Mouse (Mus musculus) C2C12 (cell line): ENCODE results near the gene Abcc9. TPM values are rescaled to one million over a fixed set of nuclear protein-coding genes. Genes with fewer than 3 reads are reported as not detected.

Source experiments
- H3K27me3 ChIP-seq: one replicate; pipeline ENCODE4 v1.6.1; 2011; ENCODE audit not compliant: control insufficient read depth, insufficient read depth, insufficient read length
- H3K36me3 ChIP-seq: one replicate; pipeline ENCODE4 v1.6.1; 2011; ENCODE audit not compliant: control insufficient read depth, insufficient read depth
- H3K4me3 ChIP-seq: one replicate; pipeline ENCODE4 v1.5.1; 2011; ENCODE audit warnings: mild to moderate bottlenecking, control low read depth; ENCODE audit not compliant: poor library complexity, insufficient read depth, severe bottlenecking
- H3K79me2 ChIP-seq: one replicate; pipeline ENCODE4 v1.6.1; 2011; ENCODE audit not compliant: control insufficient read depth, insufficient read depth
- H3K79me3 ChIP-seq: one replicate; pipeline ENCODE4 v1.6.1; 2011; ENCODE audit warnings: low read depth, control low read depth
- H3ac ChIP-seq: one replicate; pipeline ENCODE3; 2011; ENCODE audit warnings: low read depth; ENCODE audit not compliant: control insufficient read depth, insufficient read length
- CEBPB ChIP-seq: IDR thresholded peaks from one replicate; pipeline ENCODE4 v1.6.1; 2011; ENCODE audit warnings: low read depth, mild to moderate bottlenecking, control low read depth, moderate library complexity
- CTCF ChIP-seq: IDR thresholded peaks from one replicate; pipeline ENCODE4 v1.5.1; 2011; ENCODE audit not compliant: control insufficient read depth, insufficient read depth, insufficient read length
- FOSL1 ChIP-seq: IDR thresholded peaks from one replicate; pipeline ENCODE4 v1.8.0; 2011; ENCODE audit warnings: mild to moderate bottlenecking, low read length; ENCODE audit not compliant: poor library complexity, insufficient read depth, severe bottlenecking
- MAX ChIP-seq: IDR thresholded peaks from one replicate; pipeline ENCODE4 v1.6.1; 2011; ENCODE audit warnings: mild to moderate bottlenecking, control low read depth
- MYOD1 ChIP-seq: IDR thresholded peaks from one replicate; pipeline ENCODE4 v1.6.1; 2011; ENCODE audit warnings: low read depth; ENCODE audit not compliant: control insufficient read depth, insufficient read length
- MYOG ChIP-seq: IDR thresholded peaks from one replicate; pipeline ENCODE4 v1.6.1; 2011; ENCODE audit not compliant: control insufficient read depth, insufficient read length; ENCODE audit errors: extremely low read depth
- USF1 ChIP-seq: IDR thresholded peaks from one replicate; pipeline ENCODE4 v1.6.1; 2011; ENCODE audit warnings: low read depth, mild to moderate bottlenecking, control low read depth, moderate library complexity
- long read RNA-seq, 2 experiments: library from polyadenylated mRNA; unstranded; transcript quantifications; one replicate each; pipeline ENCODE4 v2.0.0; 2019 to 2020
- polyA plus RNA-seq: library from polyadenylated mRNA; unstranded; fragments of >200 nt; fragmentation: generic; extraction: Trizol; gene quantifications from one replicate; pipeline ENCODE4 v1.2.1, GENCODE M21; 2012; ENCODE audit warnings: missing spikeins

Gene Abcc9
- polyA plus RNA-seq, result under 0.01 TPM
- long read RNA-seq, experiment 1, result 0 reads
- long read RNA-seq, experiment 2, result 0 reads

DNA sequence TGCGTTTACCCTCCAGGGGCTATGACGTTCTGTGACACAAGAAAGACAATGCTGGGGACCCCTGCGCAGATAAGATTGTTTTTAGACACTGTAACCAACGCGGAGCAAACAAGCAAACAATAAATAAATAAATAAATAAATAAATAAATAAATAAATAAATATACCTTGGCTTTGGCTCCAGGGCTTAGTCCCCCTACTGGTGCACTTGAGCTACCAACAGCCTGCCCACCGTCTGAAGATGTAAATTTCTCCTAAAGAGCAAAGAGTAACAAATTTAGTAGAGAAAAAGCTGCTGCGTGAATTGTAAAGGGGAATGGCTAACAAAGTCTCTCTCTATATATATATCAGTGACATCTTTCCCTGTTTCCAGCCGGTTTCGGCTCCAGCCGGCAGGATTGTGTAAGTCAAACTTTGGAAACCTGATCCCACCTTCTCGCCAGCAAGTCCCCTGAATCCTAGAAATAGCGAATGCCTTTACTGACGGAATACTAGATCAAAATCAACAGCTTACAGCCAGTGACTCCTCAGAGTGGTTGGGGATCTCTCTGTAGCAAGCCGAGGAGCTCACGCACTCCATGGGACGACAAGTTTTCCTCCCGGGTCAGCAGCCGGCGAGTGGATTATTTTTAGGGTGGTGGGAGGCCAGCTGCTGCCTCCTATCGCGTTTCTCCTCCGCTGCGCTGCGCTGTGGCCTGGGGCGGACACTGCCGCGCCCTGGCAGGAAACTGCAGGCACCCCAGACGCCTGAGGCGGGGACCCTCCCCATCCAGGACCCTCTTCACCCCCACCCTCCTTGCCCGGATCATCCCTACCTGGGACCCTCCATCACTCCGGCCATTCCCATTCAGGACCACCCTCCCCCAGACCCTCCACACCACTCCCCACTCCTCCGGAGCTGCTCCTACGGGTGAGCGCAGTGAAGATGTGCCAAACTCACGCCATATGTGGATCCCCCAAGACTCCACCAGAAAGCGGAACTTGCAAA lies at the start of gene Abcc9:
Gene Abcc9 (minus strand): TSS at position 664 of the 986 bp plus-strand sequence.
- TF ChIP-seq FOSL1, result no peak
- TF ChIP-seq CTCF, result no peak
- TF ChIP-seq MAX, result no peak
- no peaks in the 10 kb centered on the region for H3K36me3 ChIP-seq
- H3ac ChIP-seq, result no peak within 1 kb of the TSS
- H3K79me2 ChIP-seq, result no peaks in the 10 kb centered on the region
- H3K4me3 ChIP-seq, result no peak within 1 kb of the TSS
- H3K79me3 ChIP-seq, result no peaks in the 10 kb centered on the region
- peaks cover 8% of the 10 kb centered on the region for H3K27me3 ChIP-seq

- TF ChIP-seq MYOD1 (no peak), CTCF (no peak), CEBPB (no peak), MAX (no peak)
- H3K36me3 ChIP-seq, result no peaks in the 10 kb centered on the region
- H3K27me3 ChIP-seq, result peaks cover 5% of the 10 kb centered on the region
- H3K79me3 ChIP-seq, result no peaks in the 10 kb centered on the region
- H3ac ChIP-seq, result no peak overlapping the region
- no peaks in the 10 kb centered on the region for H3K79me2 ChIP-seq
- no peak overlapping the region for H3K4me3 ChIP-seq
Observed at GRCm38 (mm10) chr6:142751365-142751764, 49.2 kb upstream of the Abcc9 start.

- Histone ChIP-seq H3K4me3 (no peak overlapping the region), H3K27me3 (no peaks in the 10 kb centered on the region), H3K79me3 (no peaks in the 10 kb centered on the region), H3K36me3 (no peaks in the 10 kb centered on the region), H3ac (no peak overlapping the region), H3K79me2 (no peaks in the 10 kb centered on the region)
- TF ChIP-seq FOSL1 (no peak), CTCF (no peak)
Observed at GRCm38 (mm10) chr6:142748057-142748708, 46.1 kb upstream of the Abcc9 start.

DNA sequence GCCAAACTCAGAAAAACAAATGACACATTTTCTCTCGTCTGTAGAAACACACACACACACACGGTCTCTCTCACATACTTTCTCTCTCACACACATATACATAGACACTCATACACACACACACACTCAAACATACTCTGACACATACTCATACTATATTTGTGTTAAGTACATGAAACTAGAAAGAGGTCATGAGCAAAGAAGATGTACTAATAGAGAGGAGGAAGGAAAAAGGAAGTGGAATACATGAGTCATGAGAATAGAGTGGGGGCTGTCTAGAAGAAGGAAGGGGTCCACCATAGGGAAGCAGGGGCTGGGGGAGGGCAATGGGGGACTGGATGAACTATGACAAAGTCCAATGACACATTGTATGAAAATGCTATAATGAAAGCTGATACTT lies 45.0 kb upstream of the Abcc9 start:
- no peaks in the 10 kb centered on the region for H3K36me3 ChIP-seq

DNA sequence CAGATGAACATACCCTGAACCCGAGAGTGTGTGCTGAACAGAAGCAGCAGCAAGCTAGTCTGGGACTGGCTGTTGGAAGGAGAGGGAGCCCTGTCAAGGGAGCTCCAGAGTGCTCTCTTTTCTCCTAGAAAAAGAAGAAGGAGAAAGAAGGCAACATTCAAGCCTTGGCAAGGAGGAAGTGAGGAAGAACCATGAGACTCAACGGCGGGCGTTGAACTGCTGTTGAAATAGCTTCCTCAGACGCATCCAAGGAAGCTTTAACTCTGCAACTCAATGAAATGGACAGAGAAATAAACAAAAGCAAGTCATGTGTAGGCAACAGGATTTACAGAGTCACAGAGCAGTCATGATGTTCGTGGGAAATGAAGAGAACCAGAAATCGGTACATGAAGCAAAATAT lies 44.6 kb upstream of the Abcc9 start:
- Histone ChIP-seq H3K79me2 (no peaks in the 10 kb centered on the region), H3ac (no peak overlapping the region), H3K4me3 (no peak overlapping the region), H3K36me3 (no peaks in the 10 kb centered on the region), H3K27me3 (no peaks in the 10 kb centered on the region), H3K79me3 (no peaks in the 10 kb centered on the region)
- TF ChIP-seq MYOD1 (no peak), CTCF (no peak), USF1 (no peak), FOSL1 (no peak)

More for the DNA sequence above, 45.0 kb upstream of the Abcc9 start:
- Histone ChIP-seq H3K79me2 (no peaks in the 10 kb centered on the region), H3K4me3 (no peak overlapping the region), H3K27me3 (no peaks in the 10 kb centered on the region), H3K79me3 (no peaks in the 10 kb centered on the region), H3ac (no peak overlapping the region)
- no peak for TF ChIP-seq FOSL1
- TF ChIP-seq MYOG, result no peak
- no peak for TF ChIP-seq CTCF
- TF ChIP-seq USF1, result no peak
- TF ChIP-seq CEBPB, result no peak
- TF ChIP-seq MAX, result no peak
- TF ChIP-seq MYOD1, result no peak

GRCm38 (mm10) chr6:142745484-142745883 lies 43.4 kb upstream of the Abcc9 start:
- Histone ChIP-seq H3K79me3 (no peaks in the 10 kb centered on the region), H3K27me3 (no peaks in the 10 kb centered on the region), H3ac (no peak overlapping the region), H3K36me3 (no peaks in the 10 kb centered on the region), H3K79me2 (no peaks in the 10 kb centered on the region), H3K4me3 (no peak overlapping the region)
- TF ChIP-seq CEBPB (no peak), FOSL1 (no peak), USF1 (no peak), MAX (no peak), MYOD1 (no peak), MYOG (no peak), CTCF (no peak)
